Mouse (Mus musculus): ENCODE measurements around the gene Nfkb1.

- no peak for TF ChIP-seq CTCF (IDR thresholded peaks at IDR 0.05; ENCODE audit: low read depth)
- TF ChIP-seq EP300 (IDR thresholded peaks at IDR 0.05; ENCODE audit: low read depth): no peak
These were observed 59.5 kb downstream of the Nfkb1 start for GRCm38 (mm10) chr3:135631856-135632255.
